Mouse (Mus musculus) left cerebral cortex, postnatal 4 days (tissue): ENCODE measurements around the gene Rab42. TPM values are rescaled to one million over a fixed set of nuclear protein-coding genes. Genes with fewer than 3 reads are reported as not detected.

Experiments used
- DNase-seq: peaks from one replicate; pipeline ENCODE4 v3.0.0-alpha.2; 2022
- intact Hi-C: fragments of 180-260 bp; cut with DNase I; formaldehyde crosslinking; loops from one replicate; pipeline ENCODE4 v1.15.1; 2025
- total RNA-seq, 2 experiments: library from RNA; stranded (reverse); gene quantifications; 2 replicates each; pipeline ENCODE4 v1.2.3; 2021

Rab42 gene
- total RNA-seq = 1 to 10 TPM; 1.4 to 2.1 TPM

DNA sequence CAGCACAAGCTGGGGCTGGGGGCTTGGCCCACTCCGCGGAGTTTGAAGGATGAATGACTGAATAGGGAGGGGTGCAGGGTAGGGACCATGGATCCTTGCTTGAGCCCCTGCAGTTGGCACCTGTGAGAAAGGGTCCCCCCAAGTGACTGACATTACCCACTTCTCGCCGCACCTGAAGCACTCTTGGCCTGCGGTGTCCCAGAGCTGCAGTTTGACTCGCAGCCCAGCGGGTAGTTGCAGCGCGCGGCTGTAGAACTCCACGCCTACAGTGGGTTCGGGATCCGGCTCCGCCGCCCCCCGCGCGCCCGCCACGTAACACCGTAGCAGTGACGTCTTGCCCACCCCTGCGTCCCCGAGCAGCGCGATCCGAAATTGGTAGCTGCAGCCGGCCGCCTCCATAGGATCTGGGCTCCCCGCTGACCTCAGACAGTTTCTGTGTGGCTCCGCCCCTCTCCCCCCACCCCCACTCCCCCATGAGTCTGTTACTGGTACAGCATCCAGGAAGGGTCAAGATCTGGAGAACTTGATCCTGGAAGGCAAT lies at the start of gene Rab42:
Gene Rab42, minus strand, starts transcription at position 447 of the 541 bp plus-strand sequence.
- intact Hi-C loops = no loop called here
- peak; percentile 47 for DNase-seq

DNA sequence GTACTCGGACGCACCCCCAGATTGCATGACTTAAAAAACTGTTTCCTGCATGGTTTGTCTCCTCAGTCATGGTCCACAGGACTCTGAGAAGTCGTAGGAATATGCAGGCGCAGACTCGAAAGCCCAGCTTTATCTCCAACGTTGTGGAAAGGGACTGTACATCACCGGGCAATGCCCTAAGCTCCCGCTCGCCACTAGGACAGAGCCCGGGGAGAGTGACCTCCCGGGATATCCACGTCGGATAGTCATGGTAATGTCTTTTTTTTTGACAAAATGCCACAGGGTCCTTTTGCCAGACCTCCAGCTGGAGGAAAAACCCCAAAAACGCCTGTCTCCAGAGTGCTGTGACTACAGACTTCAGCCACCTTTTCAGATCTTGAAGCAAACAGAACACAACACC lies 49.6 kb upstream of the Rab42 start:
- intact Hi-C loops = no loop called here
- DNase-seq = peak; percentile 20

DNA sequence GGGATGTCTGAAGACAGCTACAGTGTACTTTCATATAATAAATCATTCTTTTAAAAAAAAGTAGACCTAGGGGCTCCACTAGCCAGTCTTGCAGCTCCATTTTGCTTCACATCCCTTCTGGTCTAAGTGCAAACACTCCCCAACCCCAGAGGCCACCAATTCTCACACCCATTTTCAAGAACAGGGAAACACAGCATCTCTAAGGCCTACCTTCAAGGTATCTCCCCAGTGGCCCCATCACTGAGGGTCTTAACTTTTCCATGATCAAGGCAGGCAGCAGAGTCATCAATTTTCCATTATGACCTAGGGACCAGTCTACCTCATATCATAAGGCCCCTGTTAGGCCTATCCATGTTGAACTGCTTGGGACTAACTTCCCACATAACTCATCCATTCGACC lies 48.2 kb upstream of the Rab42 start:
- intact Hi-C loops = no loop called here
- no peak for DNase-seq

DNA sequence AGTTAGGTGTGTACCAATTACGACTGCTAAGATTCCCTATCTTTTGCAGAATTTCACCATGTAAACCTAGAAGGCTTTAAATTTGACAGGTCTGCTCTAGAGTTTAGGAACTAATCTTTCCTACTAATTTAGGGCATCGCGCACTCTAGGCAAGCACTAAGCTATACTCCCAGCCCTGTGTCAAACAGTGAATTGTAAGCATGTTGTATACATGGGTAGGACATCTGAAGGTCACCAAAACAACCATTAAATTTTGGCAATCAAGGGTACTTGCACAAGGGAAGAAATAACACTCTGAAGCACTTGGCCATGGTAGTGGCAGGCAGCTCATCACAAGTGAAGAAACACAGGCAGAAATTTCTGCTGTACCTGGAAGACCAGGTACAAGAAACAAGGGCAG lies 47.7 kb upstream of the Rab42 start:
- DNase-seq = no peak
- intact Hi-C loops = no loop called here

DNA sequence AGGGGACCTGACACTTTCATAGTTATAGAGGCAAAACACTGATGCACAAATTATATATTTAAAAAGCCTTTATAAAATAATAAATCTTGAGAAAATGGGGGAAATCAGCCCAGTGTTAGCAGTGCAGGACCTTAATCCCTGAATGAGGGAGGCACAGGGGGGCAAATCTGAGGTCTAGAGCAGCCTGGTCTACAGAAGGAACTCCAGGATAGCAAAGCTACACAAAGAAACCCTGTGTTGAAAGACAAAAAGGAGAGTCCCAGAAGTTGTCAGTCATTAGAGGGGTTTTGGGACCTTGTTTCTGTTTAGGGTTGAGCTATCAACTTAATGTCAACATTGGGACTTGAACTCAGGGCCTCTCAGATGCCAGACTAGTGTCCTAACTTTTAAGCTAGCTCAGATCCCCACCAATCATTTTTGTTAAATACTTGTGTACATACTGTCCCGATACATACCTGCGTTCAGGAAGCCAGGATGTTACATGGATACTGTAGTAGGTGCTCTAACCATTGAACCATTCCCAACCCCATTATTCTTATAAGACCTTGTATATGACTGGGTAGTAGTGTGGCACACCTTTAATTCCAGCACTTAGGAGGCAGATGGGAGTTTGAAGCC lies 47.0 kb upstream of the Rab42 start:
- no peak for DNase-seq
- intact Hi-C loops = no loop called here

DNA sequence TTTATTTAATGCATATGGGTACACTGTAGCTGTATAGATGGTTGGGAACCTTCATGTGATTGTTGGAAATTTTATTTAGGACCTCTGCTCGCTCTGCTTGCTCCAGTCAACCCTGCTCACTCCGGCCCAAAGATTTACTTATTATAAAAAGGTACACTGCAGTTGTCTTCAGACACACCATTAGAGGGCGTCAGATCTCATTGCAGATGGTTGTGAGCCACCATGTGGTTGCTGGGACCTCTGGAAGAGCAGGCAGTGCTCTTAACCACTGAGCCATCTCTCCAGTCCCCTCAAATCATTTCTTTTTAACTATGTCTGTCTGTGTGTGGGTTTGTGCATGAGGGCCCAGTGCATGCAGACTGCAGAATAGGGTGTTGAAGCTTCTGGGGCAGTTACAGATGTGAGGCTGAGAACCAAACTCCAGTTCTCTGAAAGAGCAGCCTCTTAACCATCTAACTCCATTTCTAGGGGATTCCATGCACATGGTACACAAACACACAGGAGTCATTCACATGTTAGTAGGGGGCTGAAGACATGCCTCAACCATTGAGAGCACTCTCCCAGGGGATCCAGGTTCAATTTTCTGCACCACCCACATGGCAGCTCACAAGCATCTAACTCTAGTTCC lies 46.4 kb upstream of the Rab42 start:
- intact Hi-C loops = loop anchor here (10.0 kb wide), 1 partner anchor 55 kb away; no protein-coding TSS in a partner anchor
- no peak for DNase-seq

DNA sequence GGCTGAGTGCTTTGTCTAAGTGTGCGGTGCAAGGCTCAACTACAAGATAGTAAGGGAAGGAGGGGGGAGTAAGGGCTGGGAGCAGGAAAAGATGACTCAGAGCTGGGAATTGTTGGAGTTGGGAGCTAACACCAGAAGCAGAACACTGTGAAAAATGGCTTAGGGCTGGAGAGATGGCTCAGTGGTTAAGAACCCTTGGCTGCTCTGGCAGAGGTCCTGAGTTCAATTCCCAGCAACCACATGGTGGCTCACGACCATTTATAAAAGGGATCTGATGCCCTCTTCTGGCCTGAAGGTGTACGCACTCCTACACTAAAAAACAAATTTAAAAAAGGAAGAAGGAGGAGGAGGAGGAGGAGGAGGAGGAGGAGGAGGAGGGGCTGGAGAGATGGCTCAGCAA lies 43.5 kb upstream of the Rab42 start:
- DNase-seq = no peak
- intact Hi-C loops = loop anchor here (10.0 kb wide), 1 partner anchor 52 kb away; no protein-coding TSS in a partner anchor

DNA sequence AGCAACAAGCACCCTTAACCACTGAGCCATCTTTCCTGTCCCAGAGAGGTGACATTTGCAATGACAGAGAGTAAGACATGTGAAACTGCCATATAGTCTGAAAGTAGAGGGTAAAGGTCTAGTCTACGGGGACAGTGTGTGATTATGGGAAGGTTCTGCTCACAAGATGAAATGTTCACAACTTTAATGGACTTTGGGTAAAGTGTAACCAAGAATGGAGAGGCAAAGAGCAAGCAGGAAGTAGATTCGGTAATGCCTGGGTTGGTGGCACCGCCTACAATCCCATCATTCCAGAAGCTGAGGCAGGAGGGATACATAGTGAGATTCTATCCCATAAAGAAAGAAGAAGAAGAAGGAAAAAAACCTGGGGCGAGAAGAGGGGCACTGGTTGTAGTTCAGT lies 43.1 kb upstream of the Rab42 start:
- intact Hi-C loops = loop anchor here (10.0 kb wide), 1 partner anchor 51 kb away; no protein-coding TSS in a partner anchor
- DNase-seq = no peak

DNA sequence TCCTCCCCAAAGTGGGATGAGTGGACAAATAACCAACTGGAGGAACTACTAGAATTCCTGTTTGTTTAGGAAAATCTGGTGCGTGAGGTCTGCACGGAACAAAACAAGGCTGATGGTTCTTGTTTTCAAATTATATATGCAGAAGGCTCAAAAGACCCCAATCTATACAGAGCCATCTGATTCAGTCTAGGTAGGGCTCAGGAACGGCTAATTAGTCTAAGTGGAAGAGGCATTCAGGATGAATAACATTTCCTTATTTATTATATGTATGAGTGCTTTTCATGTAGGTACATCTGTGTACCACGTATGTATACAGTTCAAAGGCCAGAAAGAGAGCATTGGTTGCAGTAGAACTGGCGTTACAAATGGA lies 42.6 kb upstream of the Rab42 start:
- intact Hi-C loops = loop anchor here (10.0 kb wide), 1 partner anchor 51 kb away; no protein-coding TSS in a partner anchor

DNA sequence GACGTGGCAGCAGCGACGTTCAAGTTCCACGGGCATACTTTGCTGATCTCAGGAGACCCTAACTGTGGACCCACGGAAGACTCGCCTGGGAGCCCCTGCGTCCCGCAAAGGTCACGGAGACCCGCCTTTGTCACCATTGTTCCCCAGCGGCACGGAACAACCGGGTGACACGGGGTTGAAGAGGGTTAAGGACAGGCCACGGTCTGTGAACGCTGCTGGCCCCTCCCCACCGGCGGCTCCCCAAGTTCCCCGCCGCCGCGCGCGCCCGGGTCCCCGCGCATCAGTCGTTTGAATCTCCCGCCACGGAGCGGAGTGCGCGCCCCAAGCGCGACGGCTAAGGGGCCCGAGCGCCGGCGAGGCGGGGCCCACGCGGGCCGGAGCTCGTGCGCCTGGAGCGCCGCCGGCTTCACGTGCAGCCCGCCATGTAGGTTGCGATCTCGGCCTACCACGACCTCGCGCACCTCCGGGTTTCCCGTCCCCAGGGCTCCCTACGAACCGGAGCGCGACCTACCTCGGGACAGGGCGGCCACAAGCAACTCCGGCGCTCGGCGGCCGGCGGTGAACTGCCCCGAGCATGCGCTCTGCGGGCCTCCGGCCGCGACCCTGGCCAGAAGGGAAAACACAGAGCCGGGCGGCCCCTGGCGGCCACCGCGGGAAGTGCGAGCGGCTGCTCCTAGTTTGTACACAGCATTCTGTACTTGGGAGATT lies 42.1 kb upstream of the Rab42 start:
- intact Hi-C loops = loop anchor here (10.0 kb wide), 1 partner anchor 50 kb away; no protein-coding TSS in a partner anchor
- peak; percentile 97 for DNase-seq

More for the DNA sequence above, 42.6 kb upstream of the Rab42 start:
- no peak for DNase-seq

DNA sequence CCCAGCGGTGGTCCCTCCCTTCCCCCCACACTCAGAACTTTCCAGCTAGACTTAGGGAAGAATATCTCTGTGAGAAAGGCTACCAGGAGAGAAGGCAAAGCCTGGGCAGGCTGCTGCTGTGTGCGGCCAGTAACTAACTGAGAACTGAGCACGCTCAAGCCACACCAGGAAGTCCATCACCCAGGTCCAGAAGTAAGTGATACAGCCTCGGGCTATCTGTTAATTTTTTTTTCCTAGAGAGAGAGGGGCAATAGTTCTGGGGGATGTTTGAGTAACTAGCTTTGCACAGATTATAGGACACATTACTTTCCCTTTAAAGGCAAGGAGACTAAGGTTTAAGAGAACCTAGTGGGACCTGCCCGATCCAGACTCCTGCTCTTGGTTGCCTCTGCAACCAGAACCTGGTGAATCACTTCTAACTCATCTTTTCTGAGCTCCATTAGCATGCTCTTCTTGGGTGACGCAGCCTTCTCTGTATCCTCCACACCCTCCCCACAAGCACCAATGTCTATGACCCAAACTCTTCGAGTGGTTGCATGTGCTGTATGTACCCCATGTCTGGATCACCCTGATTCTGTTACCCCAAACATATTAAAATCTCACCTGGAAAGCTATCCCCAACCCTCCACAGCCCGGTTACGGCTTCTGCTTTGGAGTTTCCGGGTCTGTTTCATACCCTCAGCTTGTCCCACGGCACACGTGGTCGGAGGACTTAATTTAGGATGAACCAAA lies 41.4 kb upstream of the Rab42 start:
- DNase-seq = no peak
- intact Hi-C loops = loop anchor here (10.0 kb wide), 1 partner anchor 50 kb away; no protein-coding TSS in a partner anchor

DNA sequence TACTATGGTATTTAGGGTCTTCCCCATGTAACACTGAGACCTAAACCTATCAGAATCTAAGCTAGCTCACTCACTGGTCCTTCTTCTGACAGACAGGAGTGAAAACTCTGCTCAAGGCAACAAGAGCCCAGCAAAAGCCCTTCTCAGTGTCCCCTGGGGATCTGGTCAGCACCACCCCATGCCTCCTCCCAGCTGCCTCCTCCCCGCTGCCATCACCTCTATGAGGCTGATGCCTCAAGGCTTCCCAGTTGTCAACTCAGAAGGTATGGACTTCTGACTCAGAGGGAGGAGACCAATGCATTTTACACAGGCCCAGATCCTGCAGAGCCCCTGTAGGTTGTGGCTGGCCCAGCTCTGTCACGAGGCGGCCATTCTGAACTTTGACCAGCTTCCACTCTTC lies 38.3 kb upstream of the Rab42 start:
- intact Hi-C loops = loop anchor here (10.0 kb wide), 1 partner anchor 47 kb away; no protein-coding TSS in a partner anchor
- no peak for DNase-seq

DNA sequence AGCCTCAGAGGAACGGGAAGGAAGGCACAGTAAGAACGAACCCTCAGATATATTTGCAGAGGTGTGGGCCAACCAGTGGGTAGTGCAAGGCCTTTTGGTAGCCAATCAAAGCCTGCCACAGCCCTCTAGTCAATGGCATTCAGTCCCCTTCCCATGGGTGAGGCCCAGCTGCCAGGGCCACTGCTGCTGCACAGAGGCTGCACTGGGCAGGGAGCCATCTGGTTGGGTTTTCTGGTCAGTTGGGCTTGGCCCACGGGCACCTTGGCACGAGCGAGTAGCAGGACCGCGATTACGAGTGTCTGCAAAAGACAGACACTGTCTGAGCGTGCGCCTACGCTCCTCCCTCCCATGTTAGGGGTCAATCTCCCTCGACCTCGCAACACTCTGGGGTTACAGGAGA lies 35.8 kb upstream of the Rab42 start:
- intact Hi-C loops = no loop called here
- peak; percentile 87 for DNase-seq

DNA sequence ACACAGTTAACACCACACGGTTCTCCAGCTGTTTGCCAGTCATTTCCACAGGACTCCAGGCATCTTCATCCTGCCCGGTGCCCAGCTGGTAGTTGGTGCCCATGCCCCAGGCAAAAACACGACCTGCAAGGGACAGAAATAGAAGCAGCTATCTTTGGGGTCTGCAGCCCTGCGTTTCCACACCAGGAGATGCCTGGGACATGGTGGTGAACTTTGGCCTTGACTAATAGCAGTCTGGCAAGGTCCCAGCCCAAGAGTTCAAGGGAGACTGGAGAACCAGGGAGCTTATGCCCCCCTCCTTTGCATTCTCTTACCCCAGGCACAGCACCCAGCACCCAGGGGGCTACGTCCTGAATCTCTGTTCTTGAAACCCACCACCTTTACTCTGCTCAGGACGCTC lies 29.7 kb upstream of the Rab42 start:
- no peak for DNase-seq
- intact Hi-C loops = no loop called here

DNA sequence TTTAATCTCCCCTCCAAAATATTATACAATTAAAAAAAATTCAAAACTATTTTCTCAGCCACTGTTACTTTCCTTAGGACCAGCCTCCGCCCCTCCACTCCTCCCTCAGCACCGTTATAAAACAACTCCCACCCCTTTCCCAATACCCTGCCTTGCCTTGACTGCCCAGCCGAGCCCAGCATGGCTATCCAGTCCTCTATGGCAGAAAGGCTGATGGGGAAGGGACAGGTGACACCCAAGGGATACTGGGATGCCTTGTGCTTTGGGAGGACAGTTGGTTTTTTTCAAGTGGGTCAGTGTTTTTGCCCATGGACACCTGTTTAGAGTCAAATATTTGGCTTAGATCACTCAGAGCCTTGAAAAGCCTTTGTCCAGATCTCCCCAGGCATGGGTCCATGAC lies 28.8 kb upstream of the Rab42 start:
- intact Hi-C loops = no loop called here
- DNase-seq = no peak

DNA sequence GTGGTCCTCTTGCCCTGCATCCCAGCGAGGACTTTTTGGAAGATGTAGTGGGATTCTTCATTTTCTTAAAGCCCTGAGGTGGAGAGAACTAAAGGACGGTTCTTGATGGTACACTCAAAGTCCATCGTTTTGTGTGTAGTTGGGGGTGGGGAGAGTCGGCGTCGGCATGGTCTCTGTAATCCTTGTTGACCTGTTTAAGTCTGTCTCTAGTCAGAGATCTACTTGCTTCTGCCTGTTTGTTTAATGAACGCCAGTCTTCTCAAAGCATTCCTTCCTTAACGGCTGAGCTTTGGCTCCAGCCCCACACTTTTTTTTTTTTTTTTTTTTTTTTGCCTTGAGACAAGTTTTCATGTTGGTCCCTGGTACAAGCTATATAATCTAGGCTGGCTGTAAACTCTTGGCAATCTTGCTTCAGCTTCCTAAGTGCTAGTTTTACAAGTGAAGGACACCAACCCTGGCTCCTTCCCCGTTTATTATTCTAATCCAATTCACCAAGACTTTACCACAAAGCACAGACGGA lies 26.7 kb upstream of the Rab42 start:
- intact Hi-C loops = no loop called here
- no peak for DNase-seq

DNA sequence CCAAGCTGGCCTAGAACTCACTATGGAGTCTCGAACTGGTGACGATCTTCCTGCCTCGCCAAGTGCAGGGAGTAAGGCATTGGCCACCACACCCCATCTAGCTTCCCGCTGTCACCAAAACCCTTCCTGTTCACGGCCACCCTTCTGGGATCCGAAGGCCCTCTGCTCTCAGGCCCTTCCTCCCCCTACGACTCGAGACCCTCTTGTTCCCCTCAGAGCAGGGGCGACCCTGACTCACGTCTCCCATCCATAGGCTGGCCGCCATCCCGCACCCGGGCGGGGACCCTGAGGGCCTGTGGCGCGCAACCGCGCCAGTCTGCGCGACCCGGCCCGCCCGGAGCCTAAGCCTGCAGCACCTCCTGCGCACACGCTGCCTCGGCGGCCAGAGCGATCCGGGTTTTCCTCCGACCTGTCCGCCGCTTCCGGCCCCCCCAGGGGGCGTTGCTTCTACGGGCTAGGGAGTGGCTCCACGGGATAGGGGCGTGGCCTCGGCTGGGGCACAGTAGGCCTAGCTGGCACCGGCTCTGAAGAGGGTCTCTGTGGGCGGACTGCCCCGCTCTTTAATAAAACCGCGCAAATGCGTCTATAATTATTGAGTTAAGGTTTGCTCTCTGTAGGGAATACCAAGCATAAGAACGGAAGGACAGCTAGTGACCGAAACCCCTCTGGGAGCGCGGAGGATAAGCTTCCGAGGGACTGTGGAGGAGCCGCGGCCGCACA lies 26.1 kb upstream of the Rab42 start, which contains the start of gene Trnau1ap:
Gene Trnau1ap, minus strand, starts transcription at position 424 of the 720 bp plus-strand sequence.
- DNase-seq = peak; percentile 93
- intact Hi-C loops = no loop called here

DNA sequence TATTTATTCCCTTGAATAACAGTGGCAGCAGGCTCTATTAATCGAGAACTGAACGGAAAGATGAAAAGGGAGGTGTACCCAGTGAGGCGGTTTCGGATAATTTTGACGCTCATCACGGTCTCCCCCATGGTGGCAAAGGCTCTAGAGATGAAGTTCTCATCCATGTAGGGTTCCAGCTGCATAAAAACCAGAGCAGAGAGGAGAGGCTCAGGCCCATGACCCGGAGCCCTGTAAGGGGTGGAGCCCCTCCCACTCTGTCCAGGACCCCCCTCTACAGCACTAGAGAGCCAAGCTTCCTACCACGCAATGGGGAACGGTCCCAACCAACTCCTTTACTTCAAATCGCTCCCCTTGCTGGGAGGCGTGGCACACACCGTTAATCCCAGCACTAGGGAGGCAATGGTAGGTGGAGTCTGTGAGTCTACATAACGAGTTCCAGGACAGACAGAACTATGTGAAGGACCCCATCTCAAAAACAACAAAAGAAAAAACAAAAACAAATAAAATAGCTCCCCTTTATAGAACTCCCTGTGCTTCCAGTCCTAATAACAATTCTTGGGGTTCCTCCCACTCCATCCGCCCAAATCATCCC lies 25.3 kb upstream of the Rab42 start:
- intact Hi-C loops = no loop called here

DNA sequence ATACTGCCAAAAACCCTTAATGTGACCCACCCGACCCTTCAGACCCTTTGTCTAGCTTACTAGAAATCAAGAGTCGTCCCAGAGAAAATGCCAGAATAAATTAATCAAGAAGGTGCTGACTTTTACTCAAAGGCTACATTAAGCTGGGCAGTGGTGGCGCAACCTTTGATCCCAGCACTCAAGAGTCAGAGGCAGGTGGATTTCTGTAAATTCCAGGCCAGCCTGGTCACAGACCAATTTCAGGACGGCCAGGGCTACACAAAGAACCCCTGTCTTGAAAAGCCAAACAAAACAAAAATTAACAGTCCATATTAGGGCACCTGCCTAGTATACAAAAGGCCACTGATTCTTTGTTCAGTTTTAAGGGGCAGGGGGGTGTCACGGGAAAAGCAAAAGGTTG lies 23.3 kb upstream of the Rab42 start:
- DNase-seq = no peak
- intact Hi-C loops = no loop called here

More for the DNA sequence above, 25.3 kb upstream of the Rab42 start:
- no peak for DNase-seq
